ENCODE assay signal across 29 mouse cellular contexts in the genomic region with DNA sequence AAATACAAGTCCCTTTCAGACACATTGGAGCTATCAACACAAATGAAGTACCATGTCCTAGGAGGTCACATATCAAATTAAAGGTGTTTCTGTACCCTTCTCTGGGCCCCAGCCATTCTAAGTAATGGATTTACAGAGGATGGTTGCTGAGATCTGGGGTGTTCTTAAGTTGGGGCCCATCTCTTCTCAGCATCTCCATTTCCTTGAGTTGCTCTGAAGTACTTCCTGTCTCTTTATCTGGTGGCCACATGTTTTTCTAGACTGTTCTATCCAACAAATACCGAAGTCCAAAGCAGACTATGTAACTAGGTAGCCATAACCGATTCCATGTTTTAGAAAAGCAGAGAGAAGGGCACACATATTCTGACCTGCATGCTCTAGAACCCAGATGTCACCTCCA.
DNase-seq lines count a peak whose midpoint lies in the region; ATAC-seq and TF ChIP-seq lines count a peak whose summit lies in the region.
"Had no signal": no experiment of that assay in that cellular context is flagged by ENCODE, and none has a peak within 500 bp of the region (broad histone marks: within the 10 kb centered on the region; RNA-seq: fewer than 3 reads in every experiment).

No protein-coding gene starts in this region.

- no peak overlapping the region for H3K4me3 ChIP-seq in forebrain, embryonic 15.5 days
- H3K4me3 ChIP-seq in forebrain, embryonic 10.5 days, result no peak overlapping the region
- H3K4me3 ChIP-seq in spleen, adult 2 months (ENCODE audit: extremely low read depth, insufficient read depth, insufficient read length), result no peak overlapping the region
- no peak overlapping the region for H3K4me3 ChIP-seq in embryonic facial prominence, embryonic 15.5 days (replicated peaks)
- H3K4me3 ChIP-seq in midbrain, embryonic 13.5 days (replicated peaks), result no peak overlapping the region
- H3K4me3 ChIP-seq: embryonic facial prominence, embryonic 12.5 days; erythroblast, embryonic 14.5 days; heart, embryonic 15.5 days; myocyte; neural tube, embryonic 13.5 days had no signal

- H3K27me3 ChIP-seq in forebrain, embryonic 15.5 days, result no peaks in the 10 kb centered on the region
- no peaks in the 10 kb centered on the region for H3K27me3 ChIP-seq in forebrain, embryonic 10.5 days (ENCODE audit: poor library complexity, severe bottlenecking)
- no peaks in the 10 kb centered on the region for H3K27me3 ChIP-seq in spleen, adult 2 months (ENCODE audit: control insufficient read depth, insufficient read depth, low read length)
- no peaks in the 10 kb centered on the region for H3K27me3 ChIP-seq in embryonic facial prominence, embryonic 15.5 days
- no peaks in the 10 kb centered on the region for H3K27me3 ChIP-seq in midbrain, embryonic 13.5 days
- H3K27me3 ChIP-seq: CH12.LX; embryonic facial prominence, embryonic 12.5 days; heart, embryonic 15.5 days; neural tube, embryonic 13.5 days had no signal

- peaks cover 24% of the 10 kb centered on the region for H3K36me3 ChIP-seq in forebrain, embryonic 15.5 days
- H3K36me3 ChIP-seq in forebrain, embryonic 10.5 days (replicated peaks), result peaks cover 30% of the 10 kb centered on the region
- H3K36me3 ChIP-seq in spleen, adult 2 months (ENCODE audit: control insufficient read depth, insufficient read depth, low read length), result peaks cover 10% of the 10 kb centered on the region
- peaks cover 26% of the 10 kb centered on the region for H3K36me3 ChIP-seq in embryonic facial prominence, embryonic 15.5 days
- peaks cover 26% of the 10 kb centered on the region for H3K36me3 ChIP-seq in midbrain, embryonic 13.5 days

- H3K9me3 ChIP-seq in forebrain, embryonic 15.5 days, result no peaks in the 10 kb centered on the region
- peaks cover 32% of the 10 kb centered on the region for H3K9me3 ChIP-seq in forebrain, embryonic 10.5 days
- 0 out of 2 replicates have a peak, but pooled peaks cover 13% of the 10 kb centered on the region for H3K9me3 ChIP-seq in embryonic facial prominence, embryonic 15.5 days (replicated peaks)
- peaks cover 17% of the 10 kb centered on the region for H3K9me3 ChIP-seq in midbrain, embryonic 13.5 days
- H3K9me3 ChIP-seq: heart, embryonic 15.5 days had no signal

- 98% methylated on average over 2 of the region's 2 CpGs for WGBS in forebrain, embryonic 15.5 days
- 94% methylated on average over 2 of the region's 2 CpGs for WGBS in forebrain, embryonic 10.5 days
- 61% methylated on average over 2 of the region's 2 CpGs for WGBS in spleen, adult 2 months
- 78% methylated on average over 2 of the region's 2 CpGs for WGBS in embryonic facial prominence, embryonic 15.5 days
- 97% methylated on average over 2 of the region's 2 CpGs for WGBS in midbrain, embryonic 13.5 days

- H3K27ac ChIP-seq in forebrain, embryonic 15.5 days (replicated peaks), result peak overlapping the region; percentile 73; the same call in 1 of the 2 replicates
- H3K27ac ChIP-seq in forebrain, embryonic 10.5 days, result no peak overlapping the region
- H3K27ac ChIP-seq in spleen, adult 2 months (ENCODE audit: insufficient read depth, low read length), result peak overlapping the region; percentile 59
- peak overlapping the region; percentile 63; the same call in 1 of the 2 replicates for H3K27ac ChIP-seq in embryonic facial prominence, embryonic 15.5 days (replicated peaks)
- no peak overlapping the region for H3K27ac ChIP-seq in midbrain, embryonic 13.5 days
- H3K27ac ChIP-seq: embryonic facial prominence, embryonic 12.5 days; heart, embryonic 15.5 days; kidney, postnatal 0 days; liver, embryonic 14.5 days; macrophage had no signal

- H3K4me1 ChIP-seq in forebrain, embryonic 15.5 days, result peaks cover 54% of the 10 kb centered on the region
- peaks cover 36% of the 10 kb centered on the region for H3K4me1 ChIP-seq in forebrain, embryonic 10.5 days
- H3K4me1 ChIP-seq in spleen, adult 2 months (ENCODE audit: control insufficient read depth, insufficient read depth, insufficient read length), result peaks cover 5% of the 10 kb centered on the region; the same call in 1 of the 2 replicates
- peaks cover 56% of the 10 kb centered on the region for H3K4me1 ChIP-seq in embryonic facial prominence, embryonic 15.5 days
- peaks cover 37% of the 10 kb centered on the region for H3K4me1 ChIP-seq in midbrain, embryonic 13.5 days (replicated peaks)

- no peak for TF ChIP-seq CTCF in spleen, adult 2 months (IDR thresholded peaks at IDR 0.05; ENCODE audit: extremely low read depth, insufficient read depth, insufficient read length, insufficient replicate concordance)

- H3K4me2 ChIP-seq in forebrain, embryonic 15.5 days (replicated peaks), result no peak overlapping the region
- no peak overlapping the region for H3K4me2 ChIP-seq in embryonic facial prominence, embryonic 15.5 days (replicated peaks)
- no peak overlapping the region for H3K4me2 ChIP-seq in midbrain, embryonic 13.5 days (replicated peaks)
- H3K4me2 ChIP-seq: embryonic facial prominence, embryonic 12.5 days; heart, embryonic 15.5 days; neural tube, embryonic 13.5 days had no signal

- DNase-seq in forebrain, embryonic 10.5 days (ENCODE audit: extremely low spot score, low spot score), result no peak
- no peak for DNase-seq in spleen, adult 2 months (ENCODE audit: low read depth in 1 of 2, low spot score in 2 of 2)
- no peak for DNase-seq in spleen, adult 12 weeks (ENCODE audit: low spot score)
- no peak for DNase-seq in adrenal gland, postnatal 36 days
- DNase-seq: adrenal gland, adult 8-10 months; cerebellum, adult 9-10 months; cerebellum, postnatal 36 days; kidney, adult 8-10 months; kidney, postnatal 4 days; liver; lung, adult 2 months; lung, postnatal 10 days; thymus, postnatal 36 days had no signal

- no peak for TF ChIP-seq POLR2A in spleen, adult 2 months (IDR thresholded peaks at IDR 0.05; ENCODE audit: low read depth, low read length)

- no peak for ATAC-seq in forebrain, embryonic 15.5 days (replicated peaks)
- ATAC-seq in embryonic facial prominence, embryonic 15.5 days (ENCODE audit: insufficient number of reproducible peaks, low FRiP score, low TSS enrichment, low read depth), result no peak
- ATAC-seq in midbrain, embryonic 13.5 days, result no peak
- ATAC-seq: forebrain, embryonic 16.5 days; hindbrain, embryonic 16.5 days; intestine, embryonic 16.5 days; midbrain, embryonic 16.5 days had no signal

- H3K9ac ChIP-seq in forebrain, embryonic 15.5 days (replicated peaks), result no peak overlapping the region
- no peak overlapping the region for H3K9ac ChIP-seq in embryonic facial prominence, embryonic 15.5 days
- no peak overlapping the region for H3K9ac ChIP-seq in midbrain, embryonic 13.5 days (replicated peaks)
- H3K9ac ChIP-seq: embryonic facial prominence, embryonic 12.5 days; heart, embryonic 15.5 days; liver, embryonic 14.5 days; neural tube, embryonic 13.5 days had no signal

Comparison
In these comparisons a context has a peak if more than half of its experiments do, and no peak if none do; other contexts are left out.
1. H3K27ac ChIP-seq: peak in forebrain, embryonic 15.5 days (single experiment), spleen, adult 2 months (single experiment) and embryonic facial prominence, embryonic 15.5 days (single experiment); none in forebrain, embryonic 10.5 days (single experiment) and midbrain, embryonic 13.5 days (single experiment).